Mouse (Mus musculus) cerebellum, adult 11-12 months (tissue): ENCODE results near the gene 4930467E23Rik.
"Not testable (repeated sequence)": the region's sequence is repeated elsewhere in the genome, so short reads cannot be mapped to it uniquely, and the experiment has no call there.

Experiments used
- DNase-seq: peaks from one replicate; pipeline ENCODE4 v3.0.0; 2022

The 4930467E23Rik gene

GRCm38 (mm10) chr8:19711171-19711860 is 18.1 kb upstream of the 4930467E23Rik start:
- DNase-seq, result not testable (repeated sequence)

- DNase-seq, result not testable (repeated sequence)
Observed at GRCm38 (mm10) chr8:19712227-19712750, 17.1 kb upstream of the 4930467E23Rik start.

- DNase-seq, result not testable (repeated sequence)
Observed at GRCm38 (mm10) chr8:19712816-19713215, 16.6 kb upstream of the 4930467E23Rik start.

GRCm38 (mm10) chr8:19713232-19713834 is 16.0 kb upstream of the 4930467E23Rik start:
- DNase-seq, result not testable (repeated sequence)

- DNase-seq, result not testable (repeated sequence)
Observed at GRCm38 (mm10) chr8:19714426-19714825, 14.9 kb upstream of the 4930467E23Rik start.

GRCm38 (mm10) chr8:19715266-19715665 is 14.1 kb upstream of the 4930467E23Rik start:
- DNase-seq, result not testable (repeated sequence)

GRCm38 (mm10) chr8:19717851-19718250 is 11.5 kb upstream of the 4930467E23Rik start:
- not testable (repeated sequence) for DNase-seq

- not testable (repeated sequence) for DNase-seq
Observed at GRCm38 (mm10) chr8:19719513-19719912, 9.9 kb upstream of the 4930467E23Rik start.

GRCm38 (mm10) chr8:19724871-19725270 is 4.5 kb upstream of the 4930467E23Rik start:
- not testable (repeated sequence) for DNase-seq

- DNase-seq, result not testable (repeated sequence)
Observed at GRCm38 (mm10) chr8:19751773-19752172, 22.4 kb downstream of the 4930467E23Rik start.

GRCm38 (mm10) chr8:19754178-19754577 is 24.8 kb downstream of the 4930467E23Rik start:
- not testable (repeated sequence) for DNase-seq

- DNase-seq, result not testable (repeated sequence)
Observed at GRCm38 (mm10) chr8:19754961-19755360, 25.6 kb downstream of the 4930467E23Rik start.

- not testable (repeated sequence) for DNase-seq
Observed at GRCm38 (mm10) chr8:19761660-19762059, 32.3 kb downstream of the 4930467E23Rik start.

GRCm38 (mm10) chr8:19762860-19763592 is 33.6 kb downstream of the 4930467E23Rik start:
- not testable (repeated sequence) for DNase-seq

- not testable (repeated sequence) for DNase-seq
Observed at GRCm38 (mm10) chr8:19765531-19765930, 36.2 kb downstream of the 4930467E23Rik start.

- DNase-seq, result not testable (repeated sequence)
Observed at GRCm38 (mm10) chr8:19773461-19773860, 44.1 kb downstream of the 4930467E23Rik start.

GRCm38 (mm10) chr8:19776311-19776710 is 46.9 kb downstream of the 4930467E23Rik start:
- not testable (repeated sequence) for DNase-seq

GRCm38 (mm10) chr8:19777500-19777899 is 48.1 kb downstream of the 4930467E23Rik start:
- not testable (repeated sequence) for DNase-seq

- DNase-seq, result not testable (repeated sequence)
Observed at GRCm38 (mm10) chr8:19778126-19778525, 48.8 kb downstream of the 4930467E23Rik start.

- not testable (repeated sequence) for DNase-seq
Observed at GRCm38 (mm10) chr8:19778891-19779290, 49.5 kb downstream of the 4930467E23Rik start.

- not testable (repeated sequence) for DNase-seq
Observed at GRCm38 (mm10) chr8:19780212-19780611, 50.8 kb downstream of the 4930467E23Rik start.

GRCm38 (mm10) chr8:19780658-19781057 is 51.3 kb downstream of the 4930467E23Rik start:
- DNase-seq, result not testable (repeated sequence)
